Mouse (Mus musculus): ENCODE measurements at regions not wholly inside any gene's neighbourhood (a gene's known extent, or its start where the extent isn't known, plus 50 kb on each side); places are given as distances from the start of the nearest gene placed in this dataset.
A peak's percentile ranks its signal among the peaks of the same experiment; 100 is the strongest.

- Histone ChIP-seq H3K27me3 (no peaks in the 10 kb centered on the region), H3K4me3 (no peak overlapping the region), H3K9me3 (no peaks in the 10 kb centered on the region), H3K27ac (replicated peaks) (no peak overlapping the region), H3K4me2 (replicated peaks) (no peak overlapping the region), H3K9ac (replicated peaks) (no peak overlapping the region), H3K4me1 (no peaks in the 10 kb centered on the region), H3K36me3 (no peaks in the 10 kb centered on the region)
- peak; percentile 82 for ATAC-seq (ENCODE audit: low FRiP score, low read depth)
- 64% methylated on average over 2 of the region's 2 CpGs for WGBS
These were observed 432.4 kb upstream of the Gnpda2 start for GRCm38 (mm10) chr5:70024571-70024970.

GRCm38 (mm10) chr5:70011951-70012350, 419.8 kb upstream of the Gnpda2 start:
- Histone ChIP-seq H3K27ac (replicated peaks) (no peak overlapping the region), H3K4me1 (no peaks in the 10 kb centered on the region), H3K4me2 (replicated peaks) (no peak overlapping the region), H3K4me3 (no peak overlapping the region), H3K9ac (replicated peaks) (no peak overlapping the region), H3K36me3 (no peaks in the 10 kb centered on the region), H3K9me3 (no peaks in the 10 kb centered on the region), H3K27me3 (no peaks in the 10 kb centered on the region)
- ATAC-seq (ENCODE audit: low FRiP score, low read depth): no peak
- 38% methylated on average over 1 of the region's 1 CpGs for WGBS

Measured in midbrain, embryonic 12.5 days (tissue).